Mouse (Mus musculus) embryonic fibroblast, embryonic 13.5 days (primary cell): ENCODE measurements at regions not wholly inside any gene's neighbourhood (a gene's known extent, or its start where the extent isn't known, plus 50 kb on each side); places are given as distances from the start of the nearest gene placed in this dataset.

Experiments used
- H3K27ac ChIP-seq: 2 replicates; pipeline ENCODE4 v1.5.1; 2012; ENCODE audit warnings: low read length, control low read depth, inconsistent platforms; ENCODE audit not compliant: insufficient read depth
- H3K4me1 ChIP-seq: 2 replicates; pipeline ENCODE4 v1.6.1; 2011; ENCODE audit warnings: low read length; ENCODE audit not compliant: control insufficient read depth, insufficient read depth
- H3K4me3 ChIP-seq: 2 replicates; pipeline ENCODE4 v1.5.1; 2011; ENCODE audit warnings: mild to moderate bottlenecking, control low read depth, low read length; ENCODE audit not compliant: insufficient read depth
- CTCF ChIP-seq: IDR thresholded peaks from 2 replicates; pipeline ENCODE4 v1.5.1; 2011; ENCODE audit warnings: mild to moderate bottlenecking, control low read depth, low read length, moderate library complexity, borderline replicate concordance; ENCODE audit not compliant: insufficient read depth
- POLR2A ChIP-seq: IDR thresholded peaks from 2 replicates; pipeline ENCODE4 v1.6.1; 2011; ENCODE audit warnings: low read depth, mild to moderate bottlenecking, control low read depth, low read length, moderate library complexity

DNA sequence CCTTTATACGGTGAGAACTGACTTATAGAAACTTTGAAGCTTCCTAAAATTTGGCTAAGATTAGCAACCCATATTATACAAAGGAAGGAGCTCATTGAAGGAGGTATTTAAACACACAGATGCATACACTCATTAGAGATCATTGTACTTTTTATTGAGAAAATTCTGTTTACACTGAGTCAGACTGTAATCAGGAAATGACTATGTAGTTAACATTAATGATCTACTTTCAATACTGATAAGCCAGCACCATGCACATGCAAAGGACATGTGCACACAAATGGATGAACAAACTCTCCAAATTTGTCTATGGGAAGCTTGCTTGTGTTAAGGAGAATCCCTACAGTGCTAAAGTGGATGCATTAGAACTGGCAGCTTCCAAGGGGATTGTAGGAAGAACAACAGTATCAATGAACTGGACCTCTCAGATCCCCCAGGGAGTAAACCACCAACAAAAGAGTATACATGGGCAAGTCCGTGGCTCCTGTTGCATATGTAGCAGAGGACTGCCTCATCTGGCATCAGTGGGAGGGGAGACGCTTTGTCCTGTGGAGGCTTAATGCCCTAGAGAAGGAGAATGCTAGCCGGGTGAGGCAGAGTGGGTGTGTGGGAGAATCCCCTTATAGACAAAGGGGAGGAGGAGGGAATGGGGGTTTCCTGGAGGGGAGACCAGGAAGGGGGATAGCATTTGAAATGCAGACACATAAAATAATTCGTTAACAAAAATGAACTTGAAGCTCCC lies 200.0 kb downstream of the Vgll3 start:
- Histone ChIP-seq H3K4me1 (no peaks in the 10 kb centered on the region), H3K4me3 (no peak overlapping the region), H3K27ac (no peak overlapping the region)
- TF ChIP-seq CTCF: no peak
- no peak for TF ChIP-seq POLR2A

DNA sequence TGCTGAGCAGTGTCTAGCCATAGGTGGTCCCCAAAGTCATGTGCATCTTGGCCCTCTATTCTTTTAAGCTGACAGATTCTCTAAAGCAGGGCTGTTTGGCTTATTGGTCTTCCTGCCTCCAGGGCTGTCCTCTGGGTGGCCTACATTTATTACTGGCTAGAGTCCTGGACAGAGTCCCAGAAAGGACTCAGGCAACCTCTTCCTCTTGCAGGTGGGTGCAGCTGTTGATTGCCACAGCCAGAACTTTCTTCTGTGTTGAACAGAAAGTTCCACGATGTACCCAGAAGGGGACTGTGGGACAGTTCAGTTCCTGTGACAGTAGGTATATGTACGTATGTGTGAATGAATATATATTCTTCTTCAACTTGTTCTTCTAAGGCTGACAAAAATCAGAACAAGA lies 202.0 kb downstream of the Vgll3 start:
- Histone ChIP-seq H3K27ac (no peak overlapping the region), H3K4me3 (no peak overlapping the region), H3K4me1 (no peaks in the 10 kb centered on the region)
- TF ChIP-seq POLR2A (no peak), CTCF (no peak)

DNA sequence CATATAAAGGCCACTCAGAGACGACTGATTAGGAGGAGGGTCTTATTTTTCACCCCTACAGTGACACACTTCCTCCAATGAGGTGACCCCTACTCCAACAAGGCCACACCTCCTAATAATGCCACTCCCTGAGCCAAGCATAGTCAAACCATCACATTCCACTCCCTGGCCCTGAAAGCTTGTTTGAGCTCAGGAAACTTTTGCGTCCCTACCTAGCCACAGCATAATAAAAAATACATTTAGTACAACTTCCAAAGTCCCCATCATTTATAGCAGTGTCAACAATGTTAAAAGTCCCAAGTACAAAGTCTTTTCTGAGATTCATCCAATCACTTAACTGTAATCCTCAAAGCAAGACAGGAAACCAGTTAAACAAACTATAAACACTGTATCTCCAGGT lies 208.3 kb downstream of the Vgll3 start:
- TF ChIP-seq CTCF (no peak), POLR2A (no peak)
- Histone ChIP-seq H3K27ac (no peak overlapping the region), H3K4me1 (no peaks in the 10 kb centered on the region), H3K4me3 (no peak overlapping the region)
